Mouse (Mus musculus) bone marrow macrophage, adult 2 months (primary cell): ENCODE data around the gene Ncbp3. TPM values are rescaled to one million over a fixed set of nuclear protein-coding genes. Genes with fewer than 3 reads are reported as not detected.
A peak's percentile ranks its signal among the peaks of the same experiment; 100 is the strongest.

Experiments
- H3K27ac ChIP-seq: 2 replicates; pipeline ENCODE4 v1.5.1; 2012; ENCODE audit warnings: low read depth, low read length; ENCODE audit not compliant: insufficient read depth
- H3K4me1 ChIP-seq: 2 replicates; pipeline ENCODE4 v1.6.1; 2012; ENCODE audit warnings: low read length; ENCODE audit not compliant: control insufficient read depth, insufficient read depth
- H3K4me3 ChIP-seq: 2 replicates; pipeline ENCODE4 v1.5.1; 2012; ENCODE audit warnings: mild to moderate bottlenecking, low read length, moderate library complexity; ENCODE audit not compliant: insufficient read depth
- CTCF ChIP-seq: IDR thresholded peaks from 2 replicates; pipeline ENCODE4 v1.5.1; 2012; ENCODE audit warnings: low read depth, mild to moderate bottlenecking, low read length, moderate library complexity
- POLR2A ChIP-seq: IDR thresholded peaks from 2 replicates; pipeline ENCODE4 v1.6.1; 2012; ENCODE audit warnings: mild to moderate bottlenecking, low read depth, low read length, borderline replicate concordance
- polyA plus RNA-seq: library from polyadenylated mRNA; stranded (reverse); fragments of >200 nt; gene quantifications from 2 replicates; pipeline ENCODE4 v1.2.4, GENCODE M21; 2012; ENCODE audit not compliant: missing spikeins, insufficient read depth, insufficient read length

Gene Ncbp3
- polyA plus RNA-seq, 1 experiment, result 6.4 TPM

GRCm38 (mm10) chr11:73026961-73027360, 20.6 kb upstream of the Ncbp3 start:
- no peak overlapping the region for H3K27ac ChIP-seq
- no peak overlapping the region for H3K4me3 ChIP-seq
- TF ChIP-seq POLR2A (no peak), CTCF (no peak)
- peaks cover 12% of the 10 kb centered on the region for H3K4me1 ChIP-seq

GRCm38 (mm10) chr11:73030821-73031498, 16.6 kb upstream of the Ncbp3 start:
- H3K4me3 ChIP-seq, result peak overlapping the region; percentile 38
- no peak overlapping the region for H3K27ac ChIP-seq
- H3K4me1 ChIP-seq, result no peaks in the 10 kb centered on the region
- TF ChIP-seq CTCF (no peak), POLR2A (no peak)

GRCm38 (mm10) chr11:73031536-73031935, 16.0 kb upstream of the Ncbp3 start:
- no peaks in the 10 kb centered on the region for H3K4me1 ChIP-seq
- TF ChIP-seq POLR2A, result no peak
- TF ChIP-seq CTCF, result no peak
- no peak overlapping the region for H3K4me3 ChIP-seq

GRCm38 (mm10) chr11:73036077-73036476, 11.5 kb upstream of the Ncbp3 start:
- no peak overlapping the region for H3K4me3 ChIP-seq
- no peaks in the 10 kb centered on the region for H3K4me1 ChIP-seq
- TF ChIP-seq CTCF (no peak), POLR2A (no peak)
- H3K27ac ChIP-seq, result no peak overlapping the region

More at GRCm38 (mm10) chr11:73031536-73031935, 16.0 kb upstream of the Ncbp3 start:
- H3K27ac ChIP-seq, result no peak overlapping the region

GRCm38 (mm10) chr11:73036889-73037288, 10.7 kb upstream of the Ncbp3 start:
- H3K27ac ChIP-seq, result no peak overlapping the region
- no peak for TF ChIP-seq POLR2A
- no peak for TF ChIP-seq CTCF
- H3K4me3 ChIP-seq, result no peak overlapping the region
- H3K4me1 ChIP-seq, result no peaks in the 10 kb centered on the region

GRCm38 (mm10) chr11:73037691-73038090, 9.9 kb upstream of the Ncbp3 start:
- TF ChIP-seq POLR2A (no peak), CTCF (no peak)
- Histone ChIP-seq H3K4me1 (no peaks in the 10 kb centered on the region), H3K4me3 (no peak overlapping the region)

GRCm38 (mm10) chr11:73039102-73039799, 8.3 kb upstream of the Ncbp3 start:
- Histone ChIP-seq H3K4me3 (no peak overlapping the region), H3K4me1 (no peaks in the 10 kb centered on the region), H3K27ac (no peak overlapping the region)
- TF ChIP-seq POLR2A (no peak), CTCF (peak; percentile 62; the same call in 1 of the 2 replicates)

More at GRCm38 (mm10) chr11:73037691-73038090, 9.9 kb upstream of the Ncbp3 start:
- no peak overlapping the region for H3K27ac ChIP-seq

GRCm38 (mm10) chr11:73044229-73044755, 3.3 kb upstream of the Ncbp3 start:
- Histone ChIP-seq H3K4me1 (peaks cover 6% of the 10 kb centered on the region), H3K27ac (no peak overlapping the region), H3K4me3 (no peak overlapping the region)
- TF ChIP-seq POLR2A, result no peak
- no peak for TF ChIP-seq CTCF

- Histone ChIP-seq H3K4me1 (peaks cover 6% of the 10 kb centered on the region), H3K4me3 (no peak overlapping the region), H3K27ac (no peak overlapping the region)
- TF ChIP-seq POLR2A, result no peak
- no peak for TF ChIP-seq CTCF
Observed at GRCm38 (mm10) chr11:73044789-73045188, 2.8 kb upstream of the Ncbp3 start.
